Mouse (Mus musculus): Measurements from ENCODE around the gene Btbd6.

DNA sequence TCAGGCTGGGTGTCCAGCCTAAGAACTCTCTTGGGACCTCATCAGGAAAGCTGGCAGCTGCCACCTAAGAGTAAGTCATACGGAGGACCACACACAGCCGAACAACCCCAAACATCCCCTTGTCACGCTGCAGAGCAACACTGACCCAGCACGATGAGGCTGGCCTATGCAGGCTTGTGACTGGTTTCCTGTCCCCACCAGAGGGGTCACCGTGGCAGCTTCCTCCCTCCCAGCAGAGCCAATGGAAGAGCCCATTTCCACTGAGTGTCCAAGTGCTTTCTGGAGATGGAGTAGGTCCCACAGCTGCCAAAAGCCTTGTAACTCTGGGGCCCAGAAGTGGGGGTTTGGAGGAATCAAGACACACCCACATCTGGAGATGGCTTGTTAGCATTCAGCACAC, 14.4 kb upstream of the Btbd6 start:
- TF ChIP-seq CTCF (IDR thresholded peaks at IDR 0.05) (no peak), EP300 (IDR thresholded peaks at IDR 0.05) (no peak)

Measured in lung, postnatal 0 days (tissue).